Mouse (Mus musculus) gastrocnemius, postnatal 10 days (tissue): ENCODE data around the gene Tnnc2. TPM values are rescaled to one million over a fixed set of nuclear protein-coding genes. Genes with fewer than 3 reads are reported as not detected.

Source experiments
- DNase-seq: peaks from one replicate; pipeline ENCODE4 v3.0.0; 2021; ENCODE audit warnings: mixed read lengths
- total RNA-seq, 2 experiments: library from RNA; stranded (reverse); gene quantifications; 2 replicates each; pipeline ENCODE4 v1.2.3; 2021

Gene Tnnc2
- total RNA-seq, 2 experiments from 2014 or later: 13,775 to 14,965 TPM

DNA sequence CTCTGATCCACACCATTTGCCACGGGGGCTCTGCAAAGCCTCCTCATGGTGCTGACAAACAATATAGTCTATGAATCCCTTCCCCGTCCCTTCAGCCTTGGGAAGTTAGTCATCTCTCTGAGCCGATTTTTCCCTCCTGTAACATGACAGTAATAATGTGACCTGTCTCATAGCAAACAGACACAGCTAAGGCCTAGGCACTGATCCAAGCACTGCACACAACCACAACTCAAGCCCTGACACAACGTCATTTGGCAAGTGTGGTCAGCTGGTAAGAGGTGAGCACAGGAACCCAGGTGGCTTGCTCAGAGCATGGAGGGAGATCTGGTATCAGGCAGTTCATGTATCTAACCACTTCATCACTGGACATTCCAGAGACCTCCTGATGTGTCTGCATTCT, 16.1 kb upstream of the Tnnc2 start:
- no peak for DNase-seq

DNA sequence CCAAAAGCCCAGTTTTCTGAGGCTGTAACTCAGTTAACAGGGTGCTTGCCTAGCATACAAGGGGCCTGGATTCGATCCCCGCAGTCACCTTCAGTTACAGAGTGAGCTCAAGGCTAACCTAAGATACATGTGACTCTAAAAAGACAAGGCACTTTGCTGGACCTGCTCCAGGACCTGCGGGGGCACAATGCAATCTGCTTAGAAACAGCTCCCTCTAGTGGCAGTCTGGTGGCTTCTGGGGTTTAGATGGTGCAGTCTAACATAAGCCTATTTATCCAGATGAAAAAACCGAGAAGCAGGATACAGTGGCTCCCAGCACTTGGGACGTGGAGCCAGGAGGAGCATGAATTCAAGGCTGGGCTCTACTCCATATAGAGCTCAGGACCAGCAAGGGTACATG, 14.5 kb upstream of the Tnnc2 start:
- peak; percentile 88 for DNase-seq

DNA sequence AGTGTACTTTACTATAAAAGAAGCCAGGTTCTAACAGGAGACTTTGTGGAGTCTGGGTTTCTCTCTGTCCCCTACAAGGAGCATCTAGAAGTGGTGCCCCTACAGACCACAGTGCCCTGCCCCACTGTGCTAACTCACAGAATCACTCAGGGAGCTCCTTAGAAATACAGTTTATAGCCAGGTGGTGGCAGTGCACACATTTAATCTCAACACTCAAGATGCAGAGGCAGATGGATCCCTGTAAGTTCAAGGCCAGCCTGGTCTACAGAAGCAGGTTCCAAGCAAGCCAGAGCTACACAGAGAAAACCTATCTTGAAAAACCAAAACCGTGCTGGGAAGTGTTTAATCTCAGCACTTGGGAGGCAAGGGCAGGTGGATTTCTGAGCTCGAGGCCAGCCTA, 14.0 kb upstream of the Tnnc2 start:
- no peak for DNase-seq

DNA sequence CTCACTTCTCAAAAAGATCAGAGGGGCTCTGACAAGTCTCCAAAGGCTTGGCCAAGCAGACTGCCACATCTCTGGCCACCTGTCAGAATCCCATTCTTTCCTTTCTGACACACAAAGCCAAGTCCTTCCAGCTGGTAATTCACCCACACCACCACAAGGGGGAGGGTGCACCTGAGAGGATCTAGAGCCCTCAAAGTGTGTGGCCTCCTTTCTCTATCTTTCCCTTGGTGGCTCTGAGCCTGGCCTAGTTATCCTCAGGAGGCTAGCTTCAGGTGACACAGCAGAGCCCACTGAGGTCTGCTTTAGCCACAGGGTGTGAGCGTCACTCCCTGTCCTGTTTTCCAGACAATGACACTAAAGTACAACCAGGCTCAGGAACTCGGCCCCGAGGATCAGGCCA, 13.5 kb upstream of the Tnnc2 start:
- DNase-seq: peak; percentile 59

DNA sequence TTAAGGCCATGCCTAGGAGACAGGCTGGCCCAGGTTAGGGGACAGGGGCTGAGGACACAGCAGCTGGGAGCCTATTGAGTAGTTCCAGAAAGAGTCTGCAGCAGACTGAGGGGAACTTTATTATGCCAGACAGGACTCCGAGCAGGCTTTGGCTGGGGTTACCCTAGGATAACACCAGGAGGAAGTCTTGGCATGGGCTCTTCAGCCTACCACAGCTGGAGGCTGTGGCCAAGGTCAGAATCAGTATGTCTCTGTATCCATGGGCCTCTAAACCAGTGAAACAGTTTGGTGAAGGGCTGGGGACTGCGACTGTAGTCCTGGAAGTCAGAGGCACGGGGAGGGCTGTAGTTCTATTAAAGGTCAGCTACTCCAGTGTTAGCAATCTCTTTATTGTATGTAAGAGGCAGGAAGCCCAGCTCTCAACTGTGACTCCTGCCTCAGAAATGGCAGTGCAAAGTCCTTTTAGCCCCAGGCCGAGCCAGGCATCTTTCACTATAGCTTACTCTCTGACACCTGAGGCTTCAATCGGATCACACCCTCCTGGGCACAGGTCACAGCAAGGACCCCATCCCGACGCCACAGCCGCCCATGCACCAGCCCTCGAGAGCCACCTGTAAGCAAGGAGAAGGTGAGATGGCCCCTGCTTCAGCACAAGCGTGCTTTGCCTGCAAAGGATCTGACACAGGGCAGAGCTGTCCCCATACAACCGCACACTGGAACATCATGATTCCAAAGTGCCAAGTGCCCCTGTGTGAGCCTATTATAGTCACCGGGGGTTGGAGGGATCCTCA, 12.8 kb upstream of the Tnnc2 start:
- DNase-seq: no peak

DNA sequence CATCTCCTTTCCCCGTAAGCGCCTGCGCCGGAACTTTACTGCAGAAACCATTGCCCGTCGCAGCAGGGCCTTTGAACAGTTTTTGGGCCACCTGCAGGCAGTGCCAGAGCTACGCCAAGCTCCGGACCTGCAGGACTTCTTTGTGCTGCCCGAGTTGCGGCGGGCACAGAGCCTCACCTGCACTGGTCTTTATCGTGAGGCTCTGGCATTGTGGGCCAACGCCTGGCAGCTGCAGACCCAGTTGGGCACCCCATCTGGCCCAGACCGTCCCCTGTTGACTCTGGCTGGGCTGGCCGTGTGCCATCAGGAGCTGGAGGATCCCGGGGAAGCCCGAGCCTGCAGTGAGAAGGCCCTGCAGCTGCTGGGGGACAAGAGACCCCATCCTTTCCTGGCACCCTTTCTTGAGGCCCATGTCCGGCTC, 12.1 kb upstream of the Tnnc2 start:
- DNase-seq: no peak

DNA sequence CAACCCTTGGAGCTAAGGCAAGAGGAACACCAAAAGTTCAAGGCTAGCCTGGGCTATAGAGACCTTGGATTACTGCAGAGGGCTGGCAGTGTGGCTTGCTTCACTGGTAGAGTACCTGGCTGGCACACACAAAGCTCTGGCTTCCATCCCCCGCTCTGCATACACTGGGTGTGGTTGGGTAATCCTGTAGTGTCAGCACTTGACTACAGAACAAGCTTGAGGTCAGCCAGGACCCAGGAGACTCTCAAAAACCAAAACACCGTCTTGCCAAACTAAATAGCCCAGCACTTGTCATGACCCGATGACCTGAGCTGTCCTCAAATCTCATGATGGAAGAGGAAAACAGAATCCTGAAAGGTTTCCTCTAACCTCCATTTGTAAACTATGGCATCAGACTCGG, 10.7 kb upstream of the Tnnc2 start:
- DNase-seq: no peak

DNA sequence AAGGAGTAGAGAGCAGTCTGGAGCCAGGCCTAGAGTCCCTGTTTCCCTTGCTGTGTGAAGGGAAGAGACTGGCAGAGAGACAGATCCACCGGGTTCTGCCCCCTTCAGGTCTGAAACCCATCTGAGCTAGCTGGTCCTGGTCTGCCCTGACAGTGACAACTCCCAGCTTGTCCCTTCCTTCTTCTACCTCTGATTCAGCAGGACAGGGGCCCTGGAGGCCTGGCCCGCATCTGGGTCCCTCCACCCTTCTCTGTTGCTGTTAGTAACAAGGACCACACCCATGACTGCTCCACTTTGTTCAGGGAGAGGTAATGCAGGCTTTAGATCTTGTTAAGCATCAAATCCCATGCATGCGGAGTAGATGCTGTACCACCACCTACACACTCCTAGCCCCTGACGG, 8.6 kb upstream of the Tnnc2 start:
- no peak for DNase-seq

DNA sequence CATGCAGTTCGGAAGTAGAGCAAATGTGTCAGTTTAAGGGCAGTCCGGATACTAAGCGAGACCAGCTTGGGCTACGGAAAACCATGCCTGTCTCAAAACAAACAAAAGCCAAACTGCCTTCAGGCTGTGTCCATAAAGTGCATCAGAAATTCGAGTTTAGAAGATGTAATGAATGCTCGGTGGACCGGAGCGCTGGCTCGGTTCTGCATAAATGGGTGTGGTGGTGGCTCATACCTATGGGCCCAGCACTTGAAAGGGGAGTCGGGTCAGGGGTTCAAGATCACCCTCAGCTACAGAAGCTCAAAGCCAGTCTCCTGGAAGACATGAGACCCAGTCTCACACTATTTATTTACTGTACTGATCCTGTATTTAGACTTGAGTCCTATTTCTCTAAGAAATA, 8.0 kb upstream of the Tnnc2 start:
- no peak for DNase-seq

DNA sequence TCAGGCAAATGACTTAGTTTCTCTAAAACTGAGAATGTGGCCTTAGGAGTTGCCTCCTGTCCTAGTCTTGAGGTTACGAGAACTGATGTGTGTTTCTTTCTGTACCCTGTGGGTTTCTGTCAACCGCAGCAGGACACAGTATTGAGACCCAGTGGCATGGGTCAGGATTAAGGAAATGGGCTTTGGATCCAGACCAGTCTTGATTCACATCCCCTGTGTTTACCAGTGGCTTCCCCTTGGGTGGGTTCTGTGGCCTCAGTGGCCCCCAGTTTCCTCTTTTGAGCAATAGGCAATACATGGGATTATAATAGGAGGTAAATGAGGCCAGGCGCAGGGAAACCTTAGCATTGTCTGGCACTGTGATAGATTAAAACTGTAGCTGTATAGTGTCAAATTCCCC, 7.3 kb upstream of the Tnnc2 start:
- DNase-seq: no peak

DNA sequence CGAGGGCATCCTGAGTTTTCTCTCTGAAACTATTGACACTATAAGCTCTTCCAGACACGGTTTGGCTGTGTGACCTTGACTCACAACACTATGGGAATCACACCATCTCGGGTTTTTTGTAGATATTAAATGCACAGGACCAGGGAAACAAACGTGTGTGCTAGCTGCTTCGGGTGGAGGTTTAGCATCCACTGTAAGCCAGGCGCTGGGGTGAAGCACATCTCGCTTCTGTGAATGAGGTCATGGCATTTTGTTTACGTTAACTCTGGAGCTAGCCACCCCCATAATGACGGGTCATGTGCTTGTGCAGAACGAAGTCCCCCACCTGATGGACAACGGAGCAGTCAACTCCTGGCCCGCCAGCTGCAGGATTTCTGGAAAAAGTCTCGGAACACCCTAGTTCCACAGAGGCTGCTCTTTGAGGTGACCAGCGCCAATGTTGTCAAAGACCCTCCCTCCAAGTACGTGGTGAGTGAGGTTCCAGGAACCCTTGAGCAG, 6.7 kb upstream of the Tnnc2 start:
- no peak for DNase-seq

DNA sequence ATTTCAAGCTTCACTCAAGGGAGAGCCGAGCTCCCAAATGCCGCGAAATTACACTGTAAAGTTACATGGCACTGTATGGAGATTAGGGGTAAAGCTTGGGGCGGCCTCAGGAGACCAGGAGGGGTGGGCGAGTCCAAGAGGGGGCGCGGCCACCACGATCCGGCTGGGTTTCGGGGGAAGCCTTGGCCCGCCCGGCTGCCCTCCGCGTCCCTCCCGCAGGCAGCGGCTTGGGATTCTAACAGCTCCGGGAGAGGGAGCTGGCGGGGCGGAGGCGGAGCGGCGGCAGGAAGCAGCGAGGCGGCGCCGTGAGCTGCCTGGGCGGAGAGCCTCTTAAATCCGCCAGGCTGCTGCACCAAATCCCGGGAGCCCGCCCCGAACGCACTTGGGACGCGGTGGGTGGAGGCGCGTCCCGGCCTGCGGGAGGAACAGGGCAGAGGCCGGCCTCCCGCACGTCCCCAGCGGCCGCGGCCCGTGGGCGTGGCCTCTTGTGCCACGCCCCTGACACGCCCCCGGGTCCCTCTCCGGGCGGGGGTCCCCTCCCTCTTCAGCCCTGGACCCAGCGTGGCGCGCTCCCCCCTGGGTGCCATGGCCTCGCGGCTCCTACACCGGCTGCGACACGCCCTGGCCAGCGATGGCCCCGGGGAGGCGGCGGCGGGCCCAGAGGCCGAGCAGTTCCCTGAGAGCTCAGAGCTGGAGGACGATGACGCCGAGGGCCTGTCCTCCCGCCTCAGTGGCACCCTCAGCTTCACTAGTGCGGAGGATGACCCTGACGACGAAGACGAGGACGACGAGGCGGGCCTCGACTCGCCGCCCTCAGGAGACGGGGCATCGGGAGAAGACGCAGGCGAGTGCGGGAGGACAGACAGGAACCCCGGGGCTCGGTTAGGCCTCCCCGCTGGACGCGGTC, 6.0 kb upstream of the Tnnc2 start, which contains the start of gene Snx21:
TSS of gene Snx21 (plus strand) at position 343 of the 907 bp plus-strand sequence.
- DNase-seq: peak; percentile 85

DNA sequence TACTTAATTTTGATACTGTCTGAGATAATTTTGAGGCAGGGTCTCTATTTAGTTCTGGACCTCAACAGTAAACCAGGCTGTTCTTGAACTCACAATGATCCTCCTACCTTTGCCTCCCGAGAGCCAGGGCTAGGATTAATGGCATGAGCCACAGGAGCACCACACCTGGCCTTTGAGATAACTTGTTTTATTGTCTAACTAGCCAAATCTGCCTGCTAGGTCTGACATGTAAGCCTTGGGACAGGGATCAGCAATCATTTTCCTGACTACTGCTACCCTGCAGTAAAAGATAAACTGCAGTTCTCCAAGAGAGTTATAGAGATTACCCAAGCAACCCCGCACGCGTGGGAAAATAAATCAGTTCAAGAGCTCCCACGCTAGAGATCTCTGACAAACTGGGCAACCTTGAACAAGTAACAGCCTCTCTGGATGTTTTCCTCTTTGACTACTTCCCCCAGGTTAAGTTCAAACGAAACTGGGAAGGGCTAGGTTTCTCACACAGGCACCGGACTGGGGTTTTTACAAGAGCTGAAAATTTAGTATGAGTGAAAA, 5.2 kb upstream of the Tnnc2 start:
- DNase-seq: no peak

DNA sequence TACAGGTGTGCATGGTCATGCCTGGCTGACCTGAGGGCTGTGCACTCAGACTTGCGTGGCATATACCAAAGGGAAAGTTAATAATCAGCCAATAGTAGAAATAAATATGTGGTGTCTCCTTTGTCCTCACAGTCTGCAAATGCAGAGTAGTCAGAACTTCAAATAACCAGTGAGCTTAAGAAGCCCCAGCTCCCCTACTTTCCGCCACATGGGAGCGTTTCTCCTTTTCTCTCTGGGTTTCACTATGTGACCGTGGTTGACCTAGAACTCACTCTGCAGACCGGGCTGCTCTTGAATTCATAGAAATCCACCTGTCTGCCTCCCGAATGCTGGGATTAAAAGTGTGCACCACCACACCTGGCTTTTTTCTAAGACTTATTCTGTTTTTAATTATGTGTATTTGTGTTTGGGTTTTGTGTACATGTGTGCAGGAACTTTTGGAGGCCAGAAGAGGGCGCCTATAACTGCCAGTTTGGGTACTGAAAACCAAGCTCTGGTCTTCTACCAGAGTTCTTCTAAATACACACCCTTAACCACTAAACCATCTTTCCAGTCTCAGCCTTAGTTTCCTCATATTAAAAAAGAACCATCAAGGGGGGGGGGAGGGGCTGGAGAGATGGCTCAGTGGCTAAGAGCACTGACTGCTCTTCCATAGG, 4.3 kb upstream of the Tnnc2 start:
- DNase-seq: no peak

DNA sequence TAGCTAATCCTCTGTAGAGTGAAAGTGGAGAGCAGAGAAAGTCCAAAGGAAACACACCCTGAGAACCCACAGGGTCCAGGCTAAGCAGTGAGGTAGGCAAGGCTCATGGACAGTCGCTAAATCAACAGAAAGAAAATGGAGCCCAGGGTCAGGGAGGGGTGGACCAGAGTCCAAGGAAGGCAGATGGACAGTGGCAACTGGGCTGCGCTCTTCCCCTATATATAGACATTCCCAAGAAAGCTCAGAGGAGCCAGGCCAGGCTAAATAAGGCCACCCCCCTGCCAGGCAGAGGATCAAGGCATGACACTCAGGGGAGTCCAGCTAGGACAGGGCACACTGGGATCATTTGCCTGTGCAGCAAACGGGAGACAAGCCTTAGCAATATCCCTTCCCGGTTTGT, 2.1 kb upstream of the Tnnc2 start:
- DNase-seq: peak; percentile 52

DNA sequence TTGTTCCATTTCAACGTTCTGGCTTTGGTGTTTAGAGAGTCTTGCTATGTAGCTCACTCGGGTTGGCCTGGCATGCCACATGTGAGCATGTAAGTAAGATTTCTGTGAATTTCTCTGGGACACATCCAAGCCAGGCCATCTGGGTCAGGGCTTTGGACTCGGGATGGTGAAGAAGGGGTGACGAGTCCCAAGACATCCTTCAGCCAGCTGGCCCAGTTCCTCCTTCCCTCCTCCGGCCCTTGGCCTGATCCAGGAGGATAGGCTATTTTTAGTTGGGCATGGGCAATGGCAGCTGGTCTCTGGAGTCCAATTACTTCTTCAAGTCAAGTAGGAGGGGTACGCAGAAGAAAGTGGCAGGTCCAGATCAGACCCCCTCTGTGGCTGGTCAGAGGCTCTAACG, 958 bp downstream of the Tnnc2 start:
- DNase-seq: peak; percentile 52

DNA sequence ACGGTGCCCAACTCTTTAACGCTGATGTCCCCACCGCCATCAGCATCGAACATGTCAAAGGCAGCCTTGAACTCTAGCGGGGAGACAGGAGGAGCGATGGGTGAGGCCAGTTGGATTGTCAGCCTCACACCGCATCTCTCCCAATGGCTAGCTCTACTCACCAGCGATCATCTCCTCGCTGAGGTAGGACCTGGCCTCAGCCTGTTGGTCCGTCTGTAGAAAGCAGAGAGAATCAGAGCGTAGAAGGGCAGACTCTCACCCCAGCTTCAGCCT, 1.8 kb downstream of the Tnnc2 start:
- no peak for DNase-seq

DNA sequence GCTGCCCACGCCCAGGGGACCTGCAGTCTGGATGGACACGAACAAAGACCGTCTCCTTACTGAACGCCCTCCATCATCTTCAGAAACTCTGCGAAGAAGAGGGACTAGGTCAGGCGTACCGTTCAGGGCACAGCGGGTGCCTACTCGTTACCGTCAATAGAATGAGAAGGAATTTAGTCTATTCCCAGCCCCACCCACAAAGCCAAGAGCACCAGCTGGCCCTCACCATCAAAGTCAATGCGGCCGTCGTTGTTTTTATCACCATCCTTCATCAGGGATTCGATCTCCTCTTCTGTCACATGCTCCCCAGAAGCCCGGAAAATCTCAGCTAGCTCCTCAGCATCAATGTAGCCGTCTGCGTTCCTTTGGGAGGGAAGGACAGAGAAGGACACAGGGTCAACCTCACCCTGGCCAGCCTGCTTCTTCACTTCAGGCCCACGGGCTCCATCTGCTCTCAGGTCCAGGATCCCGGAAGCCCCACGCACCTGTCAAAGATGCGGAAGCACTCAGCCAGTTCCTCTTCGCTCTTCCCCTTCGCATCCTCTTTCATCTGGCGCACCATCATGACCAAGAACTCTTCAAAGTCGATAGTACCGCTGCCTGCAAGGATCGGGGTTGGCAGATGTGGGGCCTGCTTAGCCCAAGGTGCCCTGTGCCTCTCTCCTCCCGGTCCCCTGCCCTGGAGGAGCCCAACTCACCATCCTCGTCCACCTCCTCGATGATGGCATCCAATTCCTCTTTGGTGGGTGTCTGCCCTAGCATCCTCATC, 2.3 kb downstream of the Tnnc2 start:
- no peak for DNase-seq

DNA sequence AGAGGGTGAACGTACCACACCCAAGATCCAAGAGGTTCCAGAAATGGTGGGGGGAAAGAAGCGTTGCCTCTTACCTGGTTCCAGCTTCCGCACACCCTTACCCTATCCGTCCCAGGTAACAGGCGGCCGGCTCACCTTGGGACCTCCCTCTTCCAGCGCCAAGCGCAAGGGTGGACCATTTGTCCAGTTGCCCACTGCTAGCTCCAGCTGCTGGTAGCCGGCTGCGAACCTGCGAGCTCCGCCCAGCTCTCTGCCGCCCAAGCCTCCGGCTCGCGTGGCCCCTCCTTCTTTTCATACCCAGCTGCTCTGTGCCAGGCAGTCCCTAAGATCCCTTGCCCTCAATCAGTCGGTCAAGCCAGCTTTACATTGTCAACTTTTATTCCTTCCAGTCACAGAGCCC, 3.0 kb downstream of the Tnnc2 start:
- no peak for DNase-seq

DNA sequence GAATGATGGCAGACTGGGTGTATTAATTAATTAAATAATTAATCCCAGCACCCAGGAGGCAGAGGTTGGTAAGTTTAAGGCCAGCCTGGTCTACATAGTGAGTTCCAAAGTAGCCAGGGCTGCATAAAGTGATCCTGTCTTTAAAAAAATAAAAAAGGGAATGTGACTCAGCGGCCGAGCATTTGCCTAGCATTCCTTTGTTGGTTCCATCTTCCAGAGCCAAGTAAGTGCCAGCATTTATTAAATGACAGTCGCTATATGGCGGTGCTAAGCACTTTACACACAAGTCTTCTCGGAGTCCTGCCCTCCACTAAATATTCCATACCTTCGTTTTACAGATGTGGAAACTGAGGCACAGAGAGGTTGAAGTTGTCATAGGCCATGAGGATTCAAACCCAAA, 3.6 kb downstream of the Tnnc2 start:
- DNase-seq: no peak

DNA sequence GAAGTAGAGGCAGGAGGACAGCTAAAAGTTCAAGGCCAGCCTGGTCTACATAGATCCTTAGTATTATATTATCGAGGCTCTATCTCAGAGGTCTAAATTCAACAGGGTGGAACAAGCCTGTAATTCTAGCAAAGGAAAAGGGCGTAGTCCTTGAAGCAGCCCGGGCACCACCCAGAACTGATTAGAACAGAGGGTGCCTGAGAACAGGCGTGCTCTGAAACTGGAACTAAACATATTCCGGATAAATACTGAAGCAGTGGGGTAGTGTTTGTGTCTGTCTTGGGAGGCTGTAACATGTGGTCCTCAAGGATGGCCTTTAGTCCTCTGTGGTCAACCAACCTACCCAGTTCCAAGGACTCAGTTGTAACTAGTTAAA, 5.8 kb downstream of the Tnnc2 start:
- no peak for DNase-seq
